Mouse (Mus musculus) liver, embryonic 14.5 days (tissue): ENCODE measurements at regions not wholly inside any gene's neighbourhood (a gene's known extent, or its start where the extent isn't known, plus 50 kb on each side); places are given as distances from the start of the nearest gene placed in this dataset.

Source experiments
- CTCF ChIP-seq: IDR thresholded peaks from 2 replicates; pipeline ENCODE4 v1.5.1; 2016; ENCODE audit warnings: antibody characterized with exemption, low read depth, control low read depth
- EP300 ChIP-seq: IDR thresholded peaks from 2 replicates; pipeline ENCODE4 v1.6.1; 2016; ENCODE audit warnings: antibody characterized with exemption, low read depth

DNA sequence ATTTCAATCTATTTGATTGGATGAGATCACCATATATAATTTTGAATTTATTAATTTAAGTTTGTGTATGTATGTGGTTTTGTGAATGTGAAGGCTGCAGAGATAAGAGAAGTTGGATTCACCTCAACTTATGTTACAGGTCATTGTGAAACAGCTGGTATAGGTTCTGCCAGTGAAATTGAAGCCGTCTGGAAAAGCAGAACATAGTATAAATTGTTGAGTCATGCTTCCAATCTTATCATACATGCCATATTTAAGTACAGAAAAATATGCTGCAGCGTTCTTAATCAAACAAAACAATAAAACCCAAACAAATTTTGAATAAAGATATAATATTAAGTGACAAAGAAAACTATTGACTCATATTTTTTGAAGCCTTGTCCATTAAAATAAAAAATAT is 415.6 kb downstream of the 1700008P02Rik start:
- TF ChIP-seq CTCF (no peak), EP300 (no peak)
